Mouse (Mus musculus): ENCODE results near the gene Mif4gd. TPM values are rescaled to one million over a fixed set of nuclear protein-coding genes. Genes with fewer than 3 reads are reported as not detected.

The Mif4gd gene
- total and polyA plus RNA-seq, 3 experiments: 143 to 177 (median 174) TPM

DNA sequence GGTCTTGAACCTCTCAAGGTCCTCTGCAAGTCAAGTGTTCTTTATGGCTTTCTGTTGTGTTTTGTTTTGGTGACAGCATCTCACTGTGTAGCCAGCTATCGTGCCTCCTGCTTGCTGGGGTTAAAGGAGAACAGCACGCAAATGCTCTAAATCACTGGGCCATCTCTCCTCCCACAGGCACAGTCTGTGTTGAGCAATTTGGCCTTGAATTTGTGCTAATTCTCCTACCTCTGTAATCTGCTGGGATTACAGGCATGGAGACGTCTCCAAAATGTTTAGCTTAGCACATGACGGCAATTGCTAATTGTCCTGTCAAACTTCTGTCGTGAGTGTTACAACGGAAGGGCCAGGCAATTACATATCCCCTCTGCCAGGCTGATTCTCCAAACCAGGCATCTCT lies 1.6 kb downstream of the Mif4gd start:
- H3K4me3 ChIP-seq (replicated peaks in 1 of 3; ENCODE audit: low read depth in 2 of 3, low read length in 2 of 3, poor library complexity in 1 of 3): peak overlapping the region; percentile 60 to 98 (median 75)
- no peaks in the 10 kb centered on the region for H3K9me3 ChIP-seq (replicated peaks; ENCODE audit: low read length)
- in situ Hi-C loops (cut with MboI; ENCODE audit: low pct_ligation_motif_present, low pct_unique_long_range_greater_than_20kb, low sequenced_read_pairs): loop anchor here (25.0 kb wide), 1 partner anchor 401 kb away; the partner anchor contains the start of gene Galk1
- H3K36me3 ChIP-seq (replicated peaks in 1 of 2; ENCODE audit: control insufficient read depth in 1 of 2, insufficient read depth in 1 of 2, low read length in 1 of 2): peaks cover 70 to 82% of the 10 kb centered on the region in 2 experiments
- no peaks in the 10 kb centered on the region for H3K27me3 ChIP-seq (replicated peaks)
- peak; percentile 60; the same call in 1 of the 2 replicates for TF ChIP-seq CHD1 (IDR thresholded peaks at IDR 0.05; ENCODE audit: low read depth, low read length)
- no peak for TF ChIP-seq EP300 (IDR thresholded peaks at IDR 0.05; ENCODE audit: low read length)
- peak overlapping the region; percentile 95 for H3K9ac ChIP-seq (ENCODE audit: insufficient read depth, low read depth)
- H3K79me2 ChIP-seq (replicated peaks; ENCODE audit: control insufficient read depth, extremely low read depth, insufficient read depth, poor library complexity, severe bottlenecking): peaks cover 44% of the 10 kb centered on the region
- H3K4me1 ChIP-seq (ENCODE audit: control insufficient read depth in 1 of 2, insufficient read depth in 2 of 2): peaks cover 33 to 86% of the 10 kb centered on the region in 2 experiments
- dilution Hi-C loops (cut with MboI; ENCODE audit: extremely low pct_ligation_motif_present, extremely low pct_unique_long_range_greater_than_20kb, low sequenced_read_pairs): no loop called here
- peak overlapping the region; percentile 23; the same call in 1 of the 2 replicates for H3K27ac ChIP-seq (ENCODE audit: insufficient read depth, low read depth)
- no peak for DNase-seq (ENCODE audit: extremely low read depth)
- peak overlapping the region; percentile 78 for H3K4me2 ChIP-seq (ENCODE audit: insufficient read depth, low read depth, poor library complexity, severe bottlenecking)

DNA sequence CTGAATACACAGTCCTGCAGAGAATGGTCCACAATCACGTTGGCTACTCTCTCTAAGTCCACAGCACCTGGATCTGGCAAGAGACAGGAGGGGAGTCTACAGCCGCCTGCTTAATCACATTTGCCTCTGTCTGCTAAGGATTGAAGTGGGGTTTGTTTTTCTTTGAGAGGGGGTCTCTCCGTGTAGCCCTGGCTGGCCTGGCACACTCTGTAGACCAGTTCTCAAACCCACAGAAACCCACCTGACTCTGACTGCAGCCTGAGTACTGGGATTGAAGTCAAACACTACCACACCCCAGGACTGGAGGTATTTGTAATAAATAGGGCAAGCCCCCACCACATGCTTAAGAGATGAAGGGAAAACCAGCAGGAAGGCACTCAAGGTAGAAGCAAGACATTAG lies 3.2 kb downstream of the Mif4gd start:
- Histone ChIP-seq H3K27ac (ENCODE audit: insufficient read depth, low read depth) (0 out of 2 replicates have a peak overlapping the region, but pooled peaks have one; percentile 3), H3K4me3 (replicated peaks in 1 of 3; ENCODE audit: low read depth in 2 of 3, low read length in 2 of 3, poor library complexity in 1 of 3) (no peak overlapping the region)
- in situ Hi-C loops (cut with MboI; ENCODE audit: low pct_ligation_motif_present, low pct_unique_long_range_greater_than_20kb, low sequenced_read_pairs): loop anchor here (25.0 kb wide), 1 partner anchor 403 kb away; the partner anchor contains the start of gene Galk1

DNA sequence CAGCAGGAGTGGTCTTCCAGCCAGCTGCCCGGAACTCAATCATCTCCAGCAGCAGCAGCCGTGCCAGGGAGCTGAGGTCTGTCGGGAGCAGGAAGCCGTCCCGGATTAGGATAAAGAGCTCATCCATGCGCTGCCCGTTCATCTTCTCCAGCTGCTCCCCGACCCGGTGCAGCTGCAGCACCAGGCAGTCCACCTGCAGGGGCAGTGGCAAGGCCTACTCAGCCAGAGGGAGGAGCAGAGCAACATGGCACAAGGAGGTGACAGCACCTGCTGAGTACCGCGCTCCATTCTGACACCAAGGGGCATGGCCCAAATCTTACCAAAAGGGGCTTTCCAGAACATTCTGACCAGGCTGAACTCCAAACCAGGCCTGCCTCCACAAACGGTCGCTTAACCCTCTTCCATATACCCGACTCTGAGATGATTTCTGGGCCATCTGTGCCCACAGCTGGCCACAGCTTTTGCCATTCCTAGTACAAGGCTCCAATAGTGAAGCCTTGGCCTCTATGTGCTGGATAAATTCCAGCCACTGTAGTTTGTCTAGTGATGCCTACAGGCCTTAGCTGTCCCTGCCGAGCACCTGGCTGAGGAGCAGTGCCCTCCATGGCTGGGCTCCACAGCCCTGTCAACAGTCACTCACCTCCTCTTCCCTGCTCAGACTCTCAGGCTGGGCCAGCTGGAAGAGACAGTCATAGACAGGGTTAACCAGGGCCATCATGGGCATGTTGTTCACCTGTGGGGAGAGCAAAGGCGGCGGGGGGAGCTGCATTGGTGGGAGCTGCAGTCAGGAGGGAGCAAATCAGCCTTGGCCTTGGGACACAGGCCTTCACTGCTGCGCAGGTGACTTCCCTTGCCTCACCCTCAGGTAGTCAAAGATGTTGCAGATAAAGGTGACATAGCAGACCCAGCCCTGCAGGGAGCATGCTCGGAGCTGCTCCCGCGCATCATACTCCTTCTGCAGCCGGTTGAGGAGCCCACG lies 4.1 kb downstream of the Mif4gd start:
- in situ Hi-C loops (cut with MboI; ENCODE audit: low pct_ligation_motif_present, low pct_unique_long_range_greater_than_20kb, low sequenced_read_pairs): loop anchor here (25.0 kb wide), 1 partner anchor 404 kb away; the partner anchor contains the start of gene Galk1
- DNase-seq (ENCODE audit: extremely low read depth): no peak
- peaks cover 27 to 70% of the 10 kb centered on the region in 2 experiments for H3K4me1 ChIP-seq (ENCODE audit: control insufficient read depth in 1 of 2, insufficient read depth in 2 of 2)
- TF ChIP-seq RAD21 (IDR thresholded peaks at IDR 0.05; ENCODE audit: low read depth, low read length) (no peak), BHLHE40 (IDR thresholded peaks at IDR 0.05; ENCODE audit: low read depth, low read length) (no peak), ZMIZ1 (IDR thresholded peaks at IDR 0.05; ENCODE audit: low read depth, low read length) (no peak; the same call in 1 of the 2 replicates), ZC3H11A (IDR thresholded peaks at IDR 0.05; ENCODE audit: low read depth, low read length) (no peak), POLR2AphosphoS2 (IDR thresholded peaks at IDR 0.05; ENCODE audit: low read depth, low read length) (peak; percentile 95), PAX5 (IDR thresholded peaks at IDR 0.05; ENCODE audit: low read length) (no peak), IRF4 (IDR thresholded peaks at IDR 0.05; ENCODE audit: low read depth, low read length) (no peak), MAFK (IDR thresholded peaks at IDR 0.05; ENCODE audit: insufficient replicate concordance, low read length) (no peak), SMC3 (IDR thresholded peaks at IDR 0.05; ENCODE audit: low read depth, low read length) (no peak), SIN3A (IDR thresholded peaks at IDR 0.05; ENCODE audit: low read length) (no peak), MXI1 (IDR thresholded peaks at IDR 0.05; ENCODE audit: low read depth, low read length) (peak; percentile 70; the same call in 1 of the 2 replicates), HCFC1 (IDR thresholded peaks at IDR 0.05; ENCODE audit: low read depth, low read length) (no peak), MEF2A (IDR thresholded peaks at IDR 0.05; ENCODE audit: borderline replicate concordance, low read depth, low read length) (no peak), ZKSCAN1 (IDR thresholded peaks at IDR 0.05; ENCODE audit: borderline replicate concordance, low read depth, low read length) (no peak), RCOR1 (conservative IDR thresholded peaks at IDR 0.05; ENCODE audit: low read depth, low read length) (no peak), ELF1 (IDR thresholded peaks at IDR 0.05; ENCODE audit: low read depth, low read length) (no peak), CTCF (conservative IDR thresholded peaks at IDR 0.05 in 1 of 2, IDR thresholded peaks at IDR 0.05 in 1 of 2; ENCODE audit: low read depth in 2 of 2, low read length in 2 of 2) (no peak), TCF12 (IDR thresholded peaks at IDR 0.05; ENCODE audit: low read depth, low read length) (peak; percentile 53; the same call in 1 of the 2 replicates), E2F4 (IDR thresholded peaks at IDR 0.05; ENCODE audit: insufficient replicate concordance, low read depth, low read length) (no peak), KAT2A (IDR thresholded peaks at IDR 0.05; ENCODE audit: insufficient replicate concordance, low read length) (no peak)

More for the DNA sequence above, 3.2 kb downstream of the Mif4gd start:
- dilution Hi-C loops (cut with MboI; ENCODE audit: extremely low pct_ligation_motif_present, extremely low pct_unique_long_range_greater_than_20kb, low sequenced_read_pairs): no loop called here
- no peak for DNase-seq (ENCODE audit: extremely low read depth)
- TF ChIP-seq ZMIZ1 (IDR thresholded peaks at IDR 0.05; ENCODE audit: low read depth, low read length) (peak; percentile 12; the same call in 1 of the 2 replicates), MYC (IDR thresholded peaks at IDR 0.05; ENCODE audit: low read depth, low read length) (no peak)
- Histone ChIP-seq H3K4me1 (ENCODE audit: control insufficient read depth in 1 of 2, insufficient read depth in 2 of 2) (peaks cover 30 to 79% of the 10 kb centered on the region in 2 experiments), H3K27me3 (replicated peaks) (no peaks in the 10 kb centered on the region), H3K9ac (ENCODE audit: insufficient read depth, low read depth) (no peak overlapping the region), H3K79me2 (replicated peaks; ENCODE audit: control insufficient read depth, extremely low read depth, insufficient read depth, poor library complexity, severe bottlenecking) (peaks cover 60% of the 10 kb centered on the region), H3K9me3 (replicated peaks; ENCODE audit: low read length) (no peaks in the 10 kb centered on the region), H3K36me3 (replicated peaks in 1 of 2; ENCODE audit: control insufficient read depth in 1 of 2, insufficient read depth in 1 of 2, low read length in 1 of 2) (peaks cover 63 to 77% of the 10 kb centered on the region in 2 experiments), H3K4me2 (ENCODE audit: insufficient read depth, low read depth, poor library complexity, severe bottlenecking) (no peak overlapping the region)

More for the DNA sequence above, 4.1 kb downstream of the Mif4gd start:
- Histone ChIP-seq H3K4me2 (ENCODE audit: insufficient read depth, low read depth, poor library complexity, severe bottlenecking) (no peak overlapping the region), H3K27ac (ENCODE audit: insufficient read depth, low read depth) (peak overlapping the region; percentile 33), H3K4me3 (replicated peaks in 1 of 3; ENCODE audit: low read depth in 2 of 3, low read length in 2 of 3, poor library complexity in 1 of 3) (no peak overlapping the region), H3K79me2 (replicated peaks; ENCODE audit: control insufficient read depth, extremely low read depth, insufficient read depth, poor library complexity, severe bottlenecking) (peaks cover 65% of the 10 kb centered on the region), H3K27me3 (replicated peaks) (no peaks in the 10 kb centered on the region), H3K9me3 (replicated peaks; ENCODE audit: low read length) (no peaks in the 10 kb centered on the region), H3K9ac (ENCODE audit: insufficient read depth, low read depth) (no peak overlapping the region), H3K36me3 (replicated peaks in 1 of 2; ENCODE audit: control insufficient read depth in 1 of 2, insufficient read depth in 1 of 2, low read length in 1 of 2) (peaks cover 54 to 69% of the 10 kb centered on the region in 2 experiments)
- dilution Hi-C loops (cut with MboI; ENCODE audit: extremely low pct_ligation_motif_present, extremely low pct_unique_long_range_greater_than_20kb, low sequenced_read_pairs): no loop called here

All from CH12.LX (cell line).